Mouse (Mus musculus): ENCODE data around the gene Cd83.

Gene Cd83

GRCm38 (mm10) chr13:43774605-43775426 lies 9.8 kb upstream of the Cd83 start:
- no peak for DNase-seq

- no peak for DNase-seq
These were observed 9.2 kb upstream of the Cd83 start for GRCm38 (mm10) chr13:43775427-43775733.

- DNase-seq = no peak
These were observed 7.1 kb upstream of the Cd83 start for GRCm38 (mm10) chr13:43777321-43778002.

GRCm38 (mm10) chr13:43778021-43778649 lies 6.4 kb upstream of the Cd83 start:
- no peak for DNase-seq

- no peak for DNase-seq
These were observed 5.6 kb upstream of the Cd83 start for GRCm38 (mm10) chr13:43778971-43779370.

GRCm38 (mm10) chr13:43780071-43780470 lies 4.5 kb upstream of the Cd83 start:
- DNase-seq = no peak

GRCm38 (mm10) chr13:43785712-43786072 lies 1.1 kb downstream of the Cd83 start:
- no peak for DNase-seq

GRCm38 (mm10) chr13:43786171-43786795 lies 1.7 kb downstream of the Cd83 start:
- DNase-seq = no peak

- DNase-seq = no peak
These were observed 2.7 kb downstream of the Cd83 start for GRCm38 (mm10) chr13:43787262-43787661.

- DNase-seq = no peak
These were observed 3.5 kb downstream of the Cd83 start for GRCm38 (mm10) chr13:43788071-43788470.

- peak in 1 of 2 experiments; percentile 34 for DNase-seq
These were observed 4.5 kb downstream of the Cd83 start for GRCm38 (mm10) chr13:43788983-43789645.

- no peak for DNase-seq
These were observed 5.8 kb downstream of the Cd83 start for GRCm38 (mm10) chr13:43790229-43791001.

- DNase-seq = no peak
These were observed 10.8 kb downstream of the Cd83 start for GRCm38 (mm10) chr13:43795334-43795733.

- DNase-seq = no peak
These were observed 14.1 kb downstream of the Cd83 start for GRCm38 (mm10) chr13:43798655-43799054.

GRCm38 (mm10) chr13:43800136-43800535 lies 15.6 kb downstream of the Cd83 start:
- DNase-seq = no peak

- DNase-seq = no peak
These were observed 17.4 kb downstream of the Cd83 start for GRCm38 (mm10) chr13:43801961-43802360.

- DNase-seq = no peak
These were observed 18.0 kb downstream of the Cd83 start for GRCm38 (mm10) chr13:43802361-43803137.

- DNase-seq = no peak
These were observed 20.1 kb downstream of the Cd83 start for GRCm38 (mm10) chr13:43804648-43805047.

GRCm38 (mm10) chr13:43805159-43805758 lies 20.7 kb downstream of the Cd83 start:
- DNase-seq = no peak

- DNase-seq = no peak
These were observed 22.0 kb downstream of the Cd83 start for GRCm38 (mm10) chr13:43806371-43807271.
